Comparison of ENCODE assay signal across 8 mouse cellular contexts in genomic region chr1:36071176-36071575, GRCm38 (mm10). TPM values are rescaled to one million over a fixed set of nuclear protein-coding genes. Genes with fewer than 3 reads are reported as not detected.
DNase-seq lines count a peak whose midpoint lies in the region; ATAC-seq and TF ChIP-seq lines count a peak whose summit lies in the region.

No protein-coding gene starts in this region.

- WGBS in thymus, adult 2 months: 21% methylated on average over 7 of the region's 7 CpGs
- 73% methylated on average over 7 of the region's 7 CpGs for WGBS in liver, embryonic 11.5 days
- 45% methylated on average over 7 of the region's 7 CpGs for WGBS in stomach, postnatal 0 days

- no peak for TF ChIP-seq EP300 in stomach, postnatal 0 days (optimal IDR thresholded peaks at IDR 0.05)

- H3K4me2 ChIP-seq in liver, embryonic 11.5 days: peak overlapping the region; percentile 91
- H3K4me2 ChIP-seq in stomach, postnatal 0 days (replicated peaks; ENCODE audit: low read depth): peak overlapping the region; percentile 93

- peak overlapping the region; percentile 67 for H3K4me3 ChIP-seq in thymus, adult 2 months (ENCODE audit: control insufficient read depth, insufficient read depth, low read length)
- peak overlapping the region; percentile 89 for H3K4me3 ChIP-seq in liver, embryonic 11.5 days (ENCODE audit: low read depth, low read length)
- 0 out of 2 replicates have a peak overlapping the region, but pooled peaks have one; percentile 82 for H3K4me3 ChIP-seq in stomach, postnatal 0 days (ENCODE audit: low read depth, low read length)

- H3K36me3 ChIP-seq in thymus, adult 2 months (ENCODE audit: control insufficient read depth, insufficient read depth, low read length): no peaks in the 10 kb centered on the region
- H3K36me3 ChIP-seq in liver, embryonic 11.5 days (ENCODE audit: control insufficient read depth, insufficient read depth, low read length): peaks cover 11% of the 10 kb centered on the region
- H3K36me3 ChIP-seq in stomach, postnatal 0 days (ENCODE audit: control insufficient read depth, insufficient read depth, low read length): peaks cover 2% of the 10 kb centered on the region; the same call in 1 of the 2 replicates

- TF ChIP-seq CTCF in thymus, adult 2 months (IDR thresholded peaks at IDR 0.05; ENCODE audit: borderline replicate concordance, control insufficient read depth, extremely low read depth, insufficient read depth, low read length, poor library complexity): no peak
- TF ChIP-seq CTCF in stomach, postnatal 0 days (IDR thresholded peaks at IDR 0.05; ENCODE audit: low read depth): no peak

- peak overlapping the region; percentile 1; the same call in 1 of the 2 replicates for H3K27ac ChIP-seq in thymus, adult 2 months (ENCODE audit: control insufficient read depth, insufficient read depth, low read length)
- H3K27ac ChIP-seq in liver, embryonic 11.5 days (ENCODE audit: low read depth, low read length): peak overlapping the region; percentile 51
- H3K27ac ChIP-seq in stomach, postnatal 0 days (replicated peaks): no peak overlapping the region; the same call in 1 of the 2 replicates

- no peaks in the 10 kb centered on the region for H3K9me3 ChIP-seq in liver, embryonic 11.5 days (ENCODE audit: control insufficient read depth, low read length)
- no peaks in the 10 kb centered on the region for H3K9me3 ChIP-seq in stomach, postnatal 0 days (ENCODE audit: control insufficient read depth, low read length)

- TF ChIP-seq POLR2A in thymus, adult 2 months (IDR thresholded peaks at IDR 0.05; ENCODE audit: control insufficient read depth, extremely low read depth, insufficient read depth, low read length, poor library complexity): no peak

- ATAC-seq in liver, embryonic 11.5 days (replicated peaks; ENCODE audit: low FRiP score): no peak
- peak; percentile 16; the same call in 1 of the 2 replicates for ATAC-seq in stomach, postnatal 0 days (ENCODE audit: low FRiP score, low TSS enrichment)
- ATAC-seq in frontal cortex, adult (ENCODE audit: low TSS enrichment): no peak

- peak overlapping the region; percentile 90 for H3K9ac ChIP-seq in liver, embryonic 11.5 days (ENCODE audit: low read depth, low read length)
- H3K9ac ChIP-seq in stomach, postnatal 0 days (ENCODE audit: low read length): peak overlapping the region; percentile 27; the same call in 1 of the 2 replicates

- DNase-seq in cerebellum, adult 9-11 months: peak; percentile 24
- no peak for DNase-seq in cerebellum, adult 11 months
- peak; percentile 27 for DNase-seq in thymus, adult 2 months
- no peak for DNase-seq in thymus, postnatal 4 days
- DNase-seq in liver, embryonic 11.5 days (ENCODE audit: low spot score): no peak
- peak; percentile 51 for DNase-seq in stomach, postnatal 0 days (ENCODE audit: low spot score)
- no peak for DNase-seq in ovary, postnatal 36 days (ENCODE audit: low spot score)

- no peaks in the 10 kb centered on the region for H3K27me3 ChIP-seq in thymus, adult 2 months (ENCODE audit: control insufficient read depth, insufficient read depth, low read length)
- no peaks in the 10 kb centered on the region for H3K27me3 ChIP-seq in liver, embryonic 11.5 days (replicated peaks; ENCODE audit: control insufficient read depth, insufficient read depth, low read length)
- no peaks in the 10 kb centered on the region for H3K27me3 ChIP-seq in stomach, postnatal 0 days (ENCODE audit: control insufficient read depth, insufficient read depth, low read length)

- H3K4me1 ChIP-seq in thymus, adult 2 months (replicated peaks; ENCODE audit: control insufficient read depth, insufficient read depth, low read length): peaks cover 42% of the 10 kb centered on the region
- peaks cover 72% of the 10 kb centered on the region for H3K4me1 ChIP-seq in liver, embryonic 11.5 days (replicated peaks; ENCODE audit: control insufficient read depth, insufficient read depth, low read length)
- peaks cover 33% of the 10 kb centered on the region for H3K4me1 ChIP-seq in stomach, postnatal 0 days (replicated peaks; ENCODE audit: control insufficient read depth, insufficient read depth)

RNA-seq across cellular contexts. Expression of gene Hs6st1, which starts 3.0 kb away (rescaled TPM):
- 125 and 128 TPM in 2 replicates for polyA plus RNA-seq in thymus, adult 2 months (2012; rRNA removed)
- polyA plus RNA-seq in liver, embryonic 11.5 days (2014; fragmentation: Nextera tagmentation; extraction: Ambion mirVana): 11.1 and 15.0 TPM in 2 replicates
- polyA plus RNA-seq in stomach, postnatal 0 days (2015; fragmentation: Nextera tagmentation; extraction: Ambion mirVana): 5.7 and 6.8 TPM in 2 replicates

Comparison
In these comparisons a context has a peak if more than half of its experiments do, and no peak if none do; other contexts are left out.
1. DNase-seq: peak in cerebellum, adult 9-11 months (single experiment), thymus, adult 2 months (single experiment) and stomach, postnatal 0 days (single experiment); none in cerebellum, adult 11 months (single experiment), thymus, postnatal 4 days (single experiment), liver, embryonic 11.5 days (single experiment) and ovary, postnatal 36 days (single experiment).
2. Peak in every context shown above with its lines, with median percentiles within 50 percentile points of each other: H3K4me3 ChIP-seq.